Mouse (Mus musculus): ENCODE data around the gene Eci1. TPM values are rescaled to one million over a fixed set of nuclear protein-coding genes. Genes with fewer than 3 reads are reported as not detected.
A peak's percentile ranks its signal among the peaks of the same experiment; 100 is the strongest.
"Not testable (repeated sequence)": the region's sequence is repeated elsewhere in the genome, so short reads cannot be mapped to it uniquely, and the experiment has no call there.

Gene Eci1
- polyA plus RNA-seq, 1 experiment: 46.4 TPM

GRCm38 (mm10) chr17:24415011-24415410, 11.4 kb upstream of the Eci1 start:
- TF ChIP-seq EP300 (IDR thresholded peaks at IDR 0.05; ENCODE audit: insufficient read depth, low read depth, low read length): no peak
- no peak for TF ChIP-seq CTCF (IDR thresholded peaks at IDR 0.05; ENCODE audit: low read depth, low read length)
- TF ChIP-seq POLR2A (IDR thresholded peaks at IDR 0.05; ENCODE audit: insufficient read depth, low read length): no peak
- Histone ChIP-seq H3K9ac (ENCODE audit: low read depth, poor library complexity, severe bottlenecking) (peak overlapping the region; percentile 80), H3K36me3 (ENCODE audit: control insufficient read depth, insufficient read depth, low read length, poor library complexity, severe bottlenecking) (peaks cover 44% of the 10 kb centered on the region), H3K4me3 (ENCODE audit: low read depth, low read length) (peak overlapping the region; percentile 97), H3K27ac (ENCODE audit: insufficient read depth, low read length) (peak overlapping the region; percentile 17; the same call in 1 of the 2 replicates), H3K9me3 (replicated peaks; ENCODE audit: control insufficient read depth, insufficient read depth, low read length, poor library complexity, severe bottlenecking) (no peaks in the 10 kb centered on the region), H3K27me3 (ENCODE audit: control insufficient read depth, insufficient read depth, low read length, poor library complexity, severe bottlenecking) (no peaks in the 10 kb centered on the region), H3K4me1 (ENCODE audit: control insufficient read depth, insufficient read depth, low read length) (no peaks in the 10 kb centered on the region)

GRCm38 (mm10) chr17:24416051-24416652, 10.3 kb upstream of the Eci1 start:
- H3K36me3 ChIP-seq (ENCODE audit: control insufficient read depth, insufficient read depth, low read length, poor library complexity, severe bottlenecking): peaks cover 55% of the 10 kb centered on the region
- no peak for TF ChIP-seq CTCF (IDR thresholded peaks at IDR 0.05; ENCODE audit: low read depth, low read length)
- no peak for TF ChIP-seq EP300 (IDR thresholded peaks at IDR 0.05; ENCODE audit: insufficient read depth, low read depth, low read length)
- TF ChIP-seq POLR2A (IDR thresholded peaks at IDR 0.05; ENCODE audit: insufficient read depth, low read length): no peak
- peak overlapping the region; percentile 49 for H3K4me3 ChIP-seq (ENCODE audit: low read depth, low read length)
- H3K27me3 ChIP-seq (ENCODE audit: control insufficient read depth, insufficient read depth, low read length, poor library complexity, severe bottlenecking): no peaks in the 10 kb centered on the region
- H3K9ac ChIP-seq (ENCODE audit: low read depth, poor library complexity, severe bottlenecking): peak overlapping the region; percentile 80
- H3K27ac ChIP-seq (ENCODE audit: insufficient read depth, low read length): no peak overlapping the region
- no peaks in the 10 kb centered on the region for H3K9me3 ChIP-seq (replicated peaks; ENCODE audit: control insufficient read depth, insufficient read depth, low read length, poor library complexity, severe bottlenecking)
- no peaks in the 10 kb centered on the region for H3K4me1 ChIP-seq (ENCODE audit: control insufficient read depth, insufficient read depth, low read length)

DNA sequence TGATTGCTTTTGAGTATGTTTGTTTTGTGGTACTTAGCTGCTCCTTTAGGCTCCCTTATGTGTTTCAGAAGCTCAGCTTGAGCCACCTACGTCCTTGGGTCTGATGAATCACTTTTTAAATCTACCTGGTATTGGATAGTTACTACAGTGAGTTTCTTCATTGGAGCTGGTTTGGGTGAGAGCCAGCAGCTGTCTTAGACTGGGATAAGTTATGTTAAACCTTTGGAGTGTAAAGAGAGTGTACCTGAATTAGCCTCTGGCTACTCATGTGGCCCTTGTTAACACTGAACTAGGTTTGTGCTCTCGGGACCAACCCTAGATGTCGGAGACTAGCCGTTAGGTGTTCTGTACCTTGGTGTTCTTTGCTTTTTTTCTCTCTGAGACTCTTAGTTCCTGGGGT, 3.3 kb upstream of the Eci1 start:
- Histone ChIP-seq H3K9ac (ENCODE audit: low read depth, poor library complexity, severe bottlenecking) (no peak overlapping the region), H3K27ac (ENCODE audit: insufficient read depth, low read length) (no peak overlapping the region), H3K9me3 (replicated peaks; ENCODE audit: control insufficient read depth, insufficient read depth, low read length, poor library complexity, severe bottlenecking) (no peaks in the 10 kb centered on the region), H3K27me3 (ENCODE audit: control insufficient read depth, insufficient read depth, low read length, poor library complexity, severe bottlenecking) (no peaks in the 10 kb centered on the region), H3K4me3 (ENCODE audit: low read depth, low read length) (no peak overlapping the region), H3K36me3 (ENCODE audit: control insufficient read depth, insufficient read depth, low read length, poor library complexity, severe bottlenecking) (peaks cover 66% of the 10 kb centered on the region), H3K4me1 (ENCODE audit: control insufficient read depth, insufficient read depth, low read length) (no peaks in the 10 kb centered on the region)
- TF ChIP-seq POLR2A (IDR thresholded peaks at IDR 0.05; ENCODE audit: insufficient read depth, low read length): no peak
- no peak for TF ChIP-seq EP300 (IDR thresholded peaks at IDR 0.05; ENCODE audit: insufficient read depth, low read depth, low read length)
- TF ChIP-seq CTCF (IDR thresholded peaks at IDR 0.05; ENCODE audit: low read depth, low read length): no peak

GRCm38 (mm10) chr17:24424489-24424888, 2.0 kb upstream of the Eci1 start:
- no peaks in the 10 kb centered on the region for H3K27me3 ChIP-seq (ENCODE audit: control insufficient read depth, insufficient read depth, low read length, poor library complexity, severe bottlenecking)
- no peak overlapping the region for H3K4me3 ChIP-seq (ENCODE audit: low read depth, low read length)
- H3K4me1 ChIP-seq (ENCODE audit: control insufficient read depth, insufficient read depth, low read length): no peaks in the 10 kb centered on the region
- H3K9me3 ChIP-seq (replicated peaks; ENCODE audit: control insufficient read depth, insufficient read depth, low read length, poor library complexity, severe bottlenecking): no peaks in the 10 kb centered on the region
- H3K9ac ChIP-seq (ENCODE audit: low read depth, poor library complexity, severe bottlenecking): no peak overlapping the region
- no peak overlapping the region for H3K27ac ChIP-seq (ENCODE audit: insufficient read depth, low read length)
- no peak for TF ChIP-seq POLR2A (IDR thresholded peaks at IDR 0.05; ENCODE audit: insufficient read depth, low read length)
- TF ChIP-seq CTCF (IDR thresholded peaks at IDR 0.05; ENCODE audit: low read depth, low read length): no peak
- no peak for TF ChIP-seq EP300 (IDR thresholded peaks at IDR 0.05; ENCODE audit: insufficient read depth, low read depth, low read length)
- H3K36me3 ChIP-seq (ENCODE audit: control insufficient read depth, insufficient read depth, low read length, poor library complexity, severe bottlenecking): peaks cover 52% of the 10 kb centered on the region

DNA sequence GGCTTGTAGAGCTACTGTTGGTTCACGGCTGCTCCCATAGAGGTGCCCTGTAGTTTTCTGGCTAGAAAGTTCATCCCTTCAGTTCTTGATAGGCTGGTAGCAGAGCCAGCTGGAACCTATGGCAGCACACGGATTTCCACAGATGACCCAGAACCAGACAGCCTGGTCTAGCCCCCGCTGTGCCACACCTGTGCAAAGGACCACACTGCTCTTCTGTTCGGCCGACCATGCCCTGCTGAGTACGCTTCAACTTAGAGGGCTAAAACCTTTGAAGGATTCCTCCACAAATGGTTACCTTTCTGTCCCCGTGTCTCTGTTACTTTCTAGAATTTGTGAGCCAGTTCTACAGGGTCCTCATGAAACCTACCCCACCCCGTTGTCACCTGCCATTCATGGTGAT, 1.1 kb upstream of the Eci1 start:
- H3K9ac ChIP-seq (ENCODE audit: low read depth, poor library complexity, severe bottlenecking); H3K9me3 ChIP-seq (replicated peaks; ENCODE audit: control insufficient read depth, insufficient read depth, low read length, poor library complexity, severe bottlenecking); H3K27me3 ChIP-seq (ENCODE audit: control insufficient read depth, insufficient read depth, low read length, poor library complexity, severe bottlenecking); H3K4me1 ChIP-seq (ENCODE audit: control insufficient read depth, insufficient read depth, low read length); H3K4me3 ChIP-seq (ENCODE audit: low read depth, low read length); H3K27ac ChIP-seq (ENCODE audit: insufficient read depth, low read length): not testable (repeated sequence)
- peaks cover 44% of the 10 kb centered on the region for H3K36me3 ChIP-seq (ENCODE audit: control insufficient read depth, insufficient read depth, low read length, poor library complexity, severe bottlenecking)

DNA sequence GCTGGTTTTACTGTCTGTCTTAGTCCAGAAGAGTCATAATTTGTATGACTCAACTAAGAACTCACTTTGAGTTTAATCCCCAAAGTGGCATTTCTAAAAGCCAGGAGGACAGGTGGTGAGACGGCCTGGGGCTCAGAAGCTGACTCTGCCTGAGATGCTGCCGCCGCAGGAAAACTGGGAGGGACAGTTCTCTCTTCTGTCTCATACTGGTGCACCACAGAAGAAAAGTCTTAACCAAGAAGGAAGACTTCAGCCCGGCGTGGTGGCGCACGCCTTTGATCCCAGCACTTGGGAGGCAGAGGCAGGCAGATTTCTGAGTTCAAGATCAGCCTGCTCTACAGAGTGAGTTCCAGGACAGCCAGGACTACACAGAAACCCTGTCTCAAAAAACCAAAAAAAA, 536 bp upstream of the Eci1 start:
- TF ChIP-seq CTCF (IDR thresholded peaks at IDR 0.05; ENCODE audit: low read depth, low read length) (no peak), POLR2A (IDR thresholded peaks at IDR 0.05; ENCODE audit: insufficient read depth, low read length) (no peak), EP300 (IDR thresholded peaks at IDR 0.05; ENCODE audit: insufficient read depth, low read depth, low read length) (no peak)
- Histone ChIP-seq H3K9ac (ENCODE audit: low read depth, poor library complexity, severe bottlenecking) (no peak overlapping the region), H3K9me3 (replicated peaks; ENCODE audit: control insufficient read depth, insufficient read depth, low read length, poor library complexity, severe bottlenecking) (no peaks in the 10 kb centered on the region), H3K36me3 (ENCODE audit: control insufficient read depth, insufficient read depth, low read length, poor library complexity, severe bottlenecking) (peaks cover 38% of the 10 kb centered on the region), H3K27me3 (ENCODE audit: control insufficient read depth, insufficient read depth, low read length, poor library complexity, severe bottlenecking) (no peaks in the 10 kb centered on the region), H3K27ac (ENCODE audit: insufficient read depth, low read length) (no peak overlapping the region), H3K4me1 (ENCODE audit: control insufficient read depth, insufficient read depth, low read length) (no peaks in the 10 kb centered on the region), H3K4me3 (ENCODE audit: low read depth, low read length) (no peak overlapping the region)
